Mouse (Mus musculus) MEL (cell line): ENCODE results near the gene Grhl1. TPM values are rescaled to one million over a fixed set of nuclear protein-coding genes. Genes with fewer than 3 reads are reported as not detected.

ENCODE experiments used
- DNase-seq: peaks from one replicate; pipeline ENCODE4 v3.0.0; 2011; ENCODE audit warnings: low read depth, low spot score
- H3K27ac ChIP-seq: 2 replicates; pipeline ENCODE4 v1.5.1; 2012; ENCODE audit warnings: low read depth, mild to moderate bottlenecking, control low read depth, low read length, moderate library complexity; ENCODE audit not compliant: control insufficient read depth
- H3K27me3 ChIP-seq, 2 experiments: fragments of 150-350 bp in 1 of 2; sonication (generic) in 1 of 2; 2 replicates each; pipeline ENCODE4 v1.6.1; 2012; ENCODE audit warnings: low read length in 2 of 2, mild to moderate bottlenecking in 2 of 2, improper control_type of control experiment in 1 of 2, moderate library complexity in 1 of 2; ENCODE audit not compliant: insufficient read depth in 2 of 2, control insufficient read depth in 1 of 2
- H3K36me3 ChIP-seq, 2 experiments: 2 replicates each; pipeline ENCODE4 v1.6.1; 2012 to 2014; ENCODE audit warnings: low read length in 2 of 2, improper control_type of control experiment in 1 of 2, inconsistent platforms in 1 of 2, mild to moderate bottlenecking in 1 of 2; ENCODE audit not compliant: insufficient read depth in 2 of 2, control insufficient read depth in 1 of 2
- H3K4me1 ChIP-seq, 2 experiments: fragments of 150-350 bp in 1 of 2; sonication (generic) in 1 of 2; 2 replicates each; pipeline ENCODE4 v1.6.1; 2012; ENCODE audit warnings: low read length in 2 of 2, improper control_type of control experiment in 1 of 2, mild to moderate bottlenecking in 1 of 2; ENCODE audit not compliant: insufficient read depth in 2 of 2, control insufficient read depth in 1 of 2
- H3K4me3 ChIP-seq, 2 experiments: fragments of 150-350 bp in 1 of 2; sonication (generic) in 1 of 2; 2 replicates each; pipeline ENCODE4 v1.5.1; 2012; ENCODE audit warnings: low read depth in 2 of 2, low read length in 2 of 2, mild to moderate bottlenecking in 2 of 2, moderate library complexity in 2 of 2, control low read depth in 1 of 2, improper control_type of control experiment in 1 of 2; ENCODE audit not compliant: control insufficient read depth in 1 of 2, insufficient read depth in 1 of 2
- H3K79me2 ChIP-seq: 2 replicates; pipeline ENCODE4 v1.6.1; 2012; ENCODE audit warnings: mild to moderate bottlenecking, low read length, moderate library complexity; ENCODE audit not compliant: control insufficient read depth, poor library complexity, insufficient read depth
- H3K9ac ChIP-seq: 2 replicates; pipeline ENCODE4 v1.6.1; 2012; ENCODE audit warnings: low read depth, mild to moderate bottlenecking, control low read depth, low read length, moderate library complexity; ENCODE audit not compliant: control insufficient read depth, poor library complexity, severe bottlenecking
- H3K9me3 ChIP-seq: fragments of 150-350 bp; sonication (generic); replicated peaks from 2 replicates; pipeline ENCODE4 v1.6.1; 2012; ENCODE audit warnings: mild to moderate bottlenecking, low read length, improper control_type of control experiment, moderate library complexity; ENCODE audit not compliant: insufficient read depth
- BHLHE40 ChIP-seq: IDR thresholded peaks from 2 replicates; pipeline ENCODE4 v1.6.1; 2012; ENCODE audit warnings: low read depth, mild to moderate bottlenecking, inconsistent platforms, low read length, improper control_type of control experiment, borderline replicate concordance
- CHD1 ChIP-seq: IDR thresholded peaks from 2 replicates; pipeline ENCODE4 v1.6.1; 2012; ENCODE audit warnings: low read depth, mild to moderate bottlenecking, inconsistent platforms, low read length, improper control_type of control experiment
- CHD2 ChIP-seq: IDR thresholded peaks from 2 replicates; pipeline ENCODE4 v1.6.1; 2011; ENCODE audit warnings: low read length, improper control_type of control experiment
- E2F4 ChIP-seq: IDR thresholded peaks from 2 replicates; pipeline ENCODE4 v1.6.1; 2011; ENCODE audit warnings: low read depth, low read length, improper control_type of control experiment, borderline replicate concordance
- EP300 ChIP-seq, 2 experiments: IDR thresholded peaks; 2 replicates each; pipeline ENCODE4 v1.6.1; 2011; ENCODE audit warnings: improper control_type of control experiment in 2 of 2, low read length in 2 of 2, low read depth in 1 of 2, mild to moderate bottlenecking in 1 of 2
- ETS1 ChIP-seq: IDR thresholded peaks from 2 replicates; pipeline ENCODE4 v1.6.1; 2012; ENCODE audit warnings: low read depth, mild to moderate bottlenecking, inconsistent platforms, low read length, improper control_type of control experiment, moderate library complexity
- GABPA ChIP-seq: IDR thresholded peaks from 2 replicates; pipeline ENCODE4 v1.6.1; 2012; ENCODE audit warnings: low read depth, mild to moderate bottlenecking, inconsistent platforms, low read length, improper control_type of control experiment, moderate library complexity
- GATA1 ChIP-seq: IDR thresholded peaks from 2 replicates; pipeline ENCODE4 v1.6.1; 2011; ENCODE audit warnings: low read depth, low read length, improper control_type of control experiment
- JUND ChIP-seq: IDR thresholded peaks from 2 replicates; pipeline ENCODE4 v1.6.1; 2011; ENCODE audit warnings: low read depth, mild to moderate bottlenecking, improper control_type of control experiment, low read length
- MYC ChIP-seq: IDR thresholded peaks from 2 replicates; pipeline ENCODE4 v1.6.1; 2011; ENCODE audit warnings: low read depth, mild to moderate bottlenecking, low read length, improper control_type of control experiment, moderate library complexity
- NELFE ChIP-seq: IDR thresholded peaks from 2 replicates; pipeline ENCODE4 v1.6.1; 2011; ENCODE audit warnings: low read depth, low read length, improper control_type of control experiment
- SMC3 ChIP-seq: IDR thresholded peaks from 2 replicates; pipeline ENCODE4 v1.6.1; 2011; ENCODE audit warnings: low read depth, low read length, improper control_type of control experiment
- TBP ChIP-seq: IDR thresholded peaks from 2 replicates; pipeline ENCODE4 v1.8.0; 2011; ENCODE audit warnings: low read depth, low read length, improper control_type of control experiment
- TCF12 ChIP-seq: IDR thresholded peaks from 2 replicates; pipeline ENCODE4 v1.6.1; 2014; ENCODE audit warnings: low read depth, mild to moderate bottlenecking, inconsistent platforms, low read length, improper control_type of control experiment, moderate library complexity
- USF1 ChIP-seq: IDR thresholded peaks from 2 replicates; pipeline ENCODE4 v1.6.1; 2014; ENCODE audit warnings: low read depth, mild to moderate bottlenecking, inconsistent platforms, low read length, improper control_type of control experiment, moderate library complexity
- USF2 ChIP-seq, 2 experiments: IDR thresholded peaks; 2 replicates each; pipeline ENCODE4 v1.6.1; 2011 to 2012; ENCODE audit warnings: improper control_type of control experiment in 2 of 2, low read length in 2 of 2, borderline replicate concordance in 1 of 2, inconsistent platforms in 1 of 2, low read depth in 1 of 2, mild to moderate bottlenecking in 1 of 2; ENCODE audit not compliant: insufficient read depth in 1 of 2
- ZC3H11A ChIP-seq: IDR thresholded peaks from 2 replicates; pipeline ENCODE4 v1.6.1; 2012; ENCODE audit warnings: low read depth, mild to moderate bottlenecking, inconsistent platforms, low read length, improper control_type of control experiment
- ZKSCAN1 ChIP-seq: IDR thresholded peaks from 2 replicates; pipeline ENCODE4 v1.6.1; 2012; ENCODE audit warnings: low read depth, mild to moderate bottlenecking, inconsistent platforms, low read length, improper control_type of control experiment, moderate library complexity
- polyA plus RNA-seq, 2 experiments: library from polyadenylated mRNA; stranded (reverse) in 1 of 2; unstranded in 1 of 2; fragments of >175 nt in 1 of 2; fragments of >200 nt in 1 of 2; gene quantifications; 2 replicates each; pipeline versions ENCODE4 v1.2.1 to v1.2.4; 2012; ENCODE audit warnings: low replicate concordance in 2 of 2, low read depth in 1 of 2; ENCODE audit not compliant: insufficient read length in 2 of 2, insufficient read depth in 1 of 2, missing spikeins in 1 of 2
- total RNA-seq: library from RNA; depleted of rRNA; stranded (reverse); fragments of 300-350 nt; gene quantifications from 2 replicates; pipeline ENCODE4 v1.2.3, GENCODE M21; 2012

The Grhl1 gene
- total and polyA plus RNA-seq, 3 experiments: 0.50 to 1.3 TPM; not detected in 1

GRCm38 (mm10) chr12:24590371-24590770 is 18.3 kb downstream of the Grhl1 start:
- H3K27me3 ChIP-seq: no peaks in the 10 kb centered on the region
- 0 out of 4 replicates have a peak, but pooled peaks cover 0 to 4% of the 10 kb centered on the region in 2 experiments for H3K36me3 ChIP-seq
- no peak overlapping the region for H3K27ac ChIP-seq
- no peaks in the 10 kb centered on the region for H3K4me1 ChIP-seq
- TF ChIP-seq ZKSCAN1 (no peak), USF2 (IDR thresholded peaks at IDR 0.05; ENCODE audit: borderline replicate concordance in 1 of 2, insufficient read depth in 1 of 2, low read depth in 1 of 2, low read length in 2 of 2) (no peak), ETS1 (no peak), MYC (no peak), E2F4 (no peak), BHLHE40 (no peak), SMC3 (no peak), USF1 (no peak), EP300 (IDR thresholded peaks at IDR 0.05; ENCODE audit: low read depth in 1 of 2, low read length in 2 of 2) (no peak), TBP (no peak), GABPA (no peak), NELFE (no peak)
- H3K79me2 ChIP-seq: no peaks in the 10 kb centered on the region
- H3K9me3 ChIP-seq: no peaks in the 10 kb centered on the region
- H3K4me3 ChIP-seq: no peak overlapping the region
- DNase-seq: no peak
- H3K9ac ChIP-seq: no peak overlapping the region

- Histone ChIP-seq H3K4me1 (no peaks in the 10 kb centered on the region), H3K36me3 (0 out of 4 replicates have a peak, but pooled peaks cover 0 to 4% of the 10 kb centered on the region in 2 experiments), H3K4me3 (no peak overlapping the region), H3K27ac (no peak overlapping the region), H3K9me3 (no peaks in the 10 kb centered on the region), H3K79me2 (no peaks in the 10 kb centered on the region), H3K27me3 (no peaks in the 10 kb centered on the region), H3K9ac (no peak overlapping the region)
- TF ChIP-seq ZC3H11A: no peak
- no peak for TF ChIP-seq SMC3
- TF ChIP-seq CHD1: no peak
- no peak for TF ChIP-seq TCF12
- no peak for TF ChIP-seq CHD2
- TF ChIP-seq JUND: no peak
- no peak for TF ChIP-seq EP300 (IDR thresholded peaks at IDR 0.05; ENCODE audit: low read depth in 1 of 2, low read length in 2 of 2)
- no peak for TF ChIP-seq GATA1
- no peak for DNase-seq
These were observed 20.0 kb downstream of the Grhl1 start for GRCm38 (mm10) chr12:24592055-24592454.
